Mouse (Mus musculus): ENCODE measurements around the gene Tnfrsf18.

The Tnfrsf18 gene

GRCm38 (mm10) chr4:156069701-156070100, 43.7 kb downstream of the Tnfrsf18 start:
- no peak for DNase-seq (ENCODE audit: extremely low read depth, insufficient read length, low spot score)

DNA sequence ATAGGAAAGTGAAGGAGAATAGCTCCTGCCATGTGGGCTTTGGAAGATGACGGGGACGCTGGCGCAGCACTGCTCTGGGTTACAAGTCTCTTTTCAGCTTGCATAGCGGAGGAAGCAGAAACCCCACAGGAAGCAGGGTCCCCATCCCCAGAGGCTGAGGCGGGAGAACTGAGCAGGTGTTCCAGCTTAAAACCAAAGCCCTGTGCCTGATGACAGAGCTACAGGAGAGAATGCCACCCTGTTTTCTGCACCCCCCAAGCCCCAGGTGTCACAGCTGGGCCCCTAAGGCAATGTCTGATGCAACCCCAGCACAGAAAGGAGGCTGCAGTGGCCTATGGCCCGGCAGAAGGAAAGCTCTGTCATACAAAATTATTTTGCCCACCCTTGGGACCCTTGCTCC, 44.3 kb downstream of the Tnfrsf18 start:
- DNase-seq (ENCODE audit: extremely low read depth, insufficient read length, low spot score), result no peak

- no peak for DNase-seq (ENCODE audit: extremely low read depth, insufficient read length, low spot score)
Observed at GRCm38 (mm10) chr4:156070716-156071115, 44.8 kb downstream of the Tnfrsf18 start.

- DNase-seq (ENCODE audit: extremely low read depth, insufficient read length, low spot score), result no peak
Observed at GRCm38 (mm10) chr4:156076911-156077382, 51.0 kb downstream of the Tnfrsf18 start.

GRCm38 (mm10) chr4:156077499-156078301, 51.7 kb downstream of the Tnfrsf18 start:
- no peak for DNase-seq (ENCODE audit: extremely low read depth, insufficient read length, low spot score)
